ENCODE assay signal across 22 mouse cellular contexts in the genomic region with DNA sequence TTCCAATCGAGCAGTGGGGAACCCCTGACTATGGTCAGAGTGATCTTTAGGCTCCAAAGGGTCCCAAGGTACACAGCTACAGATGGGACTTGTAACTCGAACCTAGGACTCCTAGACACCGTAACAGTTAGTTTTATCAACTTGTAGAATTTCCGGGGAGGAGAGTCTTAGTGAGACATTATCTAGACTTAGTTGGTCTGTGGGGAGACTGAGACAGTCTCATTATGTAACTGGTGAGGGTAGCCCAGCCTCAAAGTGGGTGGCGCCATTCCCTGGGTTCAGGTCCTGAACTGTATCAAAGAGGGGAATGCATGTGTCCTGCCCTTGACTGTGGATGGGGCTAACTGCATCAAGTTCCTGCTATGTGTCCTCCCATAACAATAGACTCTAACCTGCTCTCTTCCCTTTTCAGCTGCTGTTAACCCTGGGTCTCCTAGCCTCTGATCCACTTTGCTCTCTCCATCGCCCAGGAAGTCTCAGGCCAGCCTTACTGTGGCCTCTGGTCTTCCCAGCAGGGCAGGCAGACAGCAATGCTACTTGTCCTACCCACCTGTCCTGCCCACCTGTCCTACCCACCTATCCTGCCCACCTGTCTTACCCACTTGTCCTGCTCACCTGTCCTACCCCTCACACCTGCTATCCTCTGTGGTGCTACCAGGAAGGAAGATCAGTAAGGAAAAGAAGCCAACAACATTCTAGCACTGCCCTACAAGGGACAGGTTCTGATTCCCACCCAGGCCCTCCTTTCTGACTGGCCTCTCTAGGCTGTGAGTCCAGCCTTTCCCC. TPM values are rescaled to one million over a fixed set of nuclear protein-coding genes. Genes with fewer than 3 reads are reported as not detected.
DNase-seq lines count a peak whose midpoint lies in the region; ATAC-seq and TF ChIP-seq lines count a peak whose summit lies in the region.
"Had no signal": no experiment of that assay in that cellular context is flagged by ENCODE, and none has a peak within 500 bp of the region (broad histone marks: within the 10 kb centered on the region; RNA-seq: fewer than 3 reads in every experiment).

No protein-coding gene starts in this region.

- no peak for TF ChIP-seq CTCF in testis, adult 2 months (IDR thresholded peaks at IDR 0.05; ENCODE audit: control insufficient read depth, insufficient read depth, insufficient replicate concordance, low read depth, low read length)

- no peaks in the 10 kb centered on the region for H3K27me3 ChIP-seq in heart, embryonic 10.5 days (ENCODE audit: insufficient read depth, poor library complexity, severe bottlenecking)
- H3K27me3 ChIP-seq in testis, adult 2 months (ENCODE audit: control insufficient read depth, insufficient read depth, low read length): no peaks in the 10 kb centered on the region
- no peaks in the 10 kb centered on the region for H3K27me3 ChIP-seq in myocyte (ENCODE audit: control insufficient read depth, insufficient read depth, insufficient read length)
- no peaks in the 10 kb centered on the region for H3K27me3 ChIP-seq in forebrain, embryonic 14.5 days (replicated peaks; ENCODE audit: control insufficient read depth, insufficient read depth, low read length)
- H3K27me3 ChIP-seq: forebrain, embryonic 13.5 days; heart, embryonic 13.5 days; hindbrain, embryonic 15.5 days had no signal

- TF ChIP-seq POLR2A in testis, adult 2 months (IDR thresholded peaks at IDR 0.05; ENCODE audit: control insufficient read depth, low read depth, low read length): no peak
- TF ChIP-seq POLR2A in myocyte (IDR thresholded peaks at IDR 0.05; ENCODE audit: insufficient read length, low read depth): no peak

- no peak overlapping the region for H3ac ChIP-seq in myocyte (ENCODE audit: control insufficient read depth, insufficient read length)

- no peak for ATAC-seq in forebrain, embryonic 14.5 days
- ATAC-seq: forebrain, embryonic 13.5 days; forebrain, postnatal 0 days; intestine, postnatal 0 days had no signal

- 84% methylated on average over 6 of the region's 6 CpGs for WGBS in heart, embryonic 10.5 days
- 86% methylated on average over 6 of the region's 6 CpGs for WGBS in forebrain, embryonic 14.5 days

- H3K4me2 ChIP-seq in myocyte (ENCODE audit: low read depth): no peak overlapping the region
- H3K4me2 ChIP-seq in forebrain, embryonic 14.5 days (ENCODE audit: low read length): no peak overlapping the region
- H3K4me2 ChIP-seq: forebrain, embryonic 13.5 days; heart, embryonic 13.5 days; hindbrain, embryonic 12.5 days; hindbrain, embryonic 15.5 days had no signal

- DNase-seq in heart, embryonic 10.5 days (ENCODE audit: low spot score): no peak
- no peak for DNase-seq in heart, adult 11 months
- no peak for DNase-seq in testis, postnatal 14 days (ENCODE audit: low spot score)
- no peak for DNase-seq in forebrain, embryonic 14.5 days (ENCODE audit: low spot score)
- DNase-seq: adrenal gland, postnatal 10 days; adrenal gland, postnatal 36 days; B cell, adult 2 months; cerebellum, adult 18-20 months; cerebellum, adult 9-10 months; cerebellum, postnatal 14 days; forebrain, postnatal 0 days; gastrocnemius, postnatal 25 days; heart, postnatal 14 days had no signal

- H3K9me3 ChIP-seq in heart, embryonic 10.5 days: no peaks in the 10 kb centered on the region
- no peaks in the 10 kb centered on the region for H3K9me3 ChIP-seq in forebrain, embryonic 14.5 days (replicated peaks; ENCODE audit: control insufficient read depth, low read length)
- H3K9me3 ChIP-seq: forebrain, embryonic 13.5 days; G1E; heart, embryonic 13.5 days; hindbrain, embryonic 12.5 days; hindbrain, embryonic 15.5 days had no signal

- H3K4me3 ChIP-seq in heart, embryonic 10.5 days: no peak overlapping the region
- peak overlapping the region; percentile 81 for H3K4me3 ChIP-seq in testis, adult 2 months (ENCODE audit: control insufficient read depth, low read depth, low read length)
- no peak overlapping the region for H3K4me3 ChIP-seq in myocyte
- H3K4me3 ChIP-seq in forebrain, embryonic 14.5 days (ENCODE audit: low read depth, low read length): no peak overlapping the region
- H3K4me3 ChIP-seq: forebrain, embryonic 10.5 days; forebrain, embryonic 13.5 days; heart, embryonic 13.5 days; hindbrain, embryonic 12.5 days; hindbrain, embryonic 15.5 days had no signal

- H3K79me2 ChIP-seq in myocyte (ENCODE audit: control insufficient read depth, insufficient read depth): no peaks in the 10 kb centered on the region

- H3K4me1 ChIP-seq in heart, embryonic 10.5 days: peaks cover 64% of the 10 kb centered on the region
- H3K4me1 ChIP-seq in testis, adult 2 months (ENCODE audit: control insufficient read depth, insufficient read depth, low read length): peaks cover 11% of the 10 kb centered on the region
- H3K4me1 ChIP-seq in forebrain, embryonic 14.5 days (ENCODE audit: control insufficient read depth, insufficient read depth, low read length): no peaks in the 10 kb centered on the region
- H3K4me1 ChIP-seq: forebrain, embryonic 13.5 days; hindbrain, embryonic 12.5 days; hindbrain, embryonic 15.5 days had no signal

- no peak overlapping the region for H3K9ac ChIP-seq in forebrain, embryonic 14.5 days (ENCODE audit: low read length)
- H3K9ac ChIP-seq: forebrain, embryonic 13.5 days; forebrain, postnatal 0 days; hindbrain, embryonic 12.5 days; hindbrain, embryonic 15.5 days had no signal

- H3K36me3 ChIP-seq in heart, embryonic 10.5 days: no peaks in the 10 kb centered on the region
- no peaks in the 10 kb centered on the region for H3K36me3 ChIP-seq in testis, adult 2 months (ENCODE audit: control insufficient read depth, insufficient read depth, low read length)
- H3K36me3 ChIP-seq in myocyte (ENCODE audit: control insufficient read depth, insufficient read depth): no peaks in the 10 kb centered on the region
- H3K36me3 ChIP-seq in forebrain, embryonic 14.5 days (ENCODE audit: control insufficient read depth, insufficient read depth, low read length): no peaks in the 10 kb centered on the region
- H3K36me3 ChIP-seq: forebrain, embryonic 10.5 days; G1E; heart, embryonic 13.5 days; hindbrain, embryonic 12.5 days; hindbrain, embryonic 15.5 days had no signal

- peak overlapping the region; percentile 88 for H3K27ac ChIP-seq in heart, embryonic 10.5 days
- H3K27ac ChIP-seq in testis, adult 2 months (ENCODE audit: control insufficient read depth, insufficient read depth, low read depth, low read length): no peak overlapping the region
- no peak overlapping the region for H3K27ac ChIP-seq in forebrain, embryonic 14.5 days (ENCODE audit: low read depth, low read length)
- H3K27ac ChIP-seq: forebrain, embryonic 10.5 days; forebrain, embryonic 13.5 days; hindbrain, embryonic 12.5 days; hindbrain, embryonic 15.5 days had no signal

TF ChIP-seq in myocyte, 11 proteins besides CTCF, POLR2A, EP300 and RAD21:
- TF ChIP-seq MYOG (IDR thresholded peaks at IDR 0.05; ENCODE audit: control insufficient read depth in 1 of 3, insufficient read depth in 1 of 3, insufficient read length in 2 of 3, low read depth in 2 of 3) (peak in 2 of 3 experiments; percentile 27 to 69), MYOD1 (IDR thresholded peaks at IDR 0.05; ENCODE audit: control insufficient read depth in 1 of 3, insufficient read length in 2 of 3, low read depth in 2 of 3) (peak in 2 of 3 experiments; percentile 48 to 78), REST (IDR thresholded peaks at IDR 0.05; ENCODE audit: insufficient read depth, insufficient read length) (no peak), TCF3 (IDR thresholded peaks at IDR 0.05; ENCODE audit: insufficient read length, low read depth) (peak; percentile 66)

RNA-seq across cellular contexts. Expression of a gene that starts 7.2 kb away (rescaled TPM):
- 47.6 and 49.0 TPM in 2 replicates for polyA plus RNA-seq in heart, embryonic 10.5 days (2016; fragmentation: Nextera tagmentation; extraction: Ambion mirVana)
- polyA plus RNA-seq in testis, adult 2 months (2012; rRNA removed): 28.5 and 30.9 TPM in 2 replicates
- polyA plus RNA-seq in myocyte (2012; fragmentation: generic; extraction: Trizol): 46.9 TPM
- polyA plus RNA-seq in forebrain, embryonic 14.5 days (2014; fragmentation: Nextera tagmentation; extraction: Ambion mirVana): 29.7 and 37.9 TPM in 2 replicates
